Mouse (Mus musculus) small intestine, adult 2 months (tissue): ENCODE results near the gene Mfap5.

ENCODE experiments used
- CTCF ChIP-seq: fragments of 200-500 bp; IDR thresholded peaks from 2 replicates; pipeline ENCODE4 v1.5.1; 2012; ENCODE audit warnings: low read depth, mild to moderate bottlenecking, control low read depth, inconsistent platforms, low read length, moderate library complexity, mixed read lengths; ENCODE audit not compliant: insufficient replicate concordance, insufficient read length; ENCODE audit errors: extremely low read depth
- POLR2A ChIP-seq: fragments of 200-500 bp; IDR thresholded peaks from 2 replicates; pipeline ENCODE4 v1.6.1; 2012; ENCODE audit warnings: low read depth, mild to moderate bottlenecking, control low read depth, inconsistent platforms, low read length, moderate library complexity

- TF ChIP-seq CTCF (no peak), POLR2A (no peak)
These were observed 65.9 kb downstream of the Mfap5 start for GRCm38 (mm10) chr6:122571617-122571959.
